Mouse (Mus musculus) urinary bladder, postnatal 14 days (tissue): ENCODE measurements around the gene Stx2.
"Not testable (repeated sequence)": the region's sequence is repeated elsewhere in the genome, so short reads cannot be mapped to it uniquely, and the experiment has no call there.

Experiments
- DNase-seq: peaks from one replicate; pipeline ENCODE4 v3.0.0; 2021; ENCODE audit warnings: low spot score

The Stx2 gene

GRCm38 (mm10) chr5:129009577-129009976 is 1.2 kb upstream of the Stx2 start:
- no peak for DNase-seq

GRCm38 (mm10) chr5:129008008-129008407 is 366 bp downstream of the Stx2 start:
- DNase-seq: no peak

GRCm38 (mm10) chr5:129007105-129007957 is 1.0 kb downstream of the Stx2 start:
- no peak for DNase-seq

GRCm38 (mm10) chr5:129006031-129006788 is 2.2 kb downstream of the Stx2 start:
- DNase-seq: no peak

GRCm38 (mm10) chr5:129005416-129005815 is 3.0 kb downstream of the Stx2 start:
- DNase-seq: peak; percentile 22

- no peak for DNase-seq
Measured at GRCm38 (mm10) chr5:129002571-129003011, 5.8 kb downstream of the Stx2 start.

GRCm38 (mm10) chr5:129000706-129001468 is 7.5 kb downstream of the Stx2 start:
- peak; percentile 58 for DNase-seq

GRCm38 (mm10) chr5:128987141-128987954 is 21.0 kb downstream of the Stx2 start:
- no peak for DNase-seq

- no peak for DNase-seq
Measured at GRCm38 (mm10) chr5:128985946-128986345, 22.4 kb downstream of the Stx2 start.

GRCm38 (mm10) chr5:128984536-128984935 is 23.8 kb downstream of the Stx2 start:
- DNase-seq: no peak

GRCm38 (mm10) chr5:128981607-128982006 is 26.8 kb downstream of the Stx2 start:
- DNase-seq: peak; percentile 64

- DNase-seq: no peak
Measured at GRCm38 (mm10) chr5:128980857-128981256, 27.5 kb downstream of the Stx2 start.

- DNase-seq: no peak
Measured at GRCm38 (mm10) chr5:128978957-128979356, 29.4 kb downstream of the Stx2 start.

- not testable (repeated sequence) for DNase-seq
Measured at GRCm38 (mm10) chr5:128977466-128977865, 30.9 kb downstream of the Stx2 start.

- no peak for DNase-seq
Measured at GRCm38 (mm10) chr5:128976266-128976665, 32.1 kb downstream of the Stx2 start.

- peak; percentile 58 for DNase-seq
Measured at GRCm38 (mm10) chr5:128971298-128971697, 37.1 kb downstream of the Stx2 start.

- DNase-seq: no peak
Measured at GRCm38 (mm10) chr5:128970878-128971277, 37.5 kb downstream of the Stx2 start.

GRCm38 (mm10) chr5:128964353-128964752 is 44.0 kb downstream of the Stx2 start:
- no peak for DNase-seq

- no peak for DNase-seq
Measured at GRCm38 (mm10) chr5:128958916-128959315, 49.5 kb downstream of the Stx2 start.

GRCm38 (mm10) chr5:128954371-128954770 is 54.0 kb downstream of the Stx2 start:
- not testable (repeated sequence) for DNase-seq
